Mouse (Mus musculus) liver, adult (tissue): ENCODE data around the gene Col6a4.

Source experiments
- GATA4 ChIP-seq: IDR thresholded peaks from 2 replicates; pipeline ENCODE4 v1.6.1; 2014; ENCODE audit warnings: mild to moderate bottlenecking, low read length; ENCODE audit not compliant: insufficient replicate concordance

Col6a4 gene

GRCm38 (mm10) chr9:106100262-106100661 lies 3.7 kb upstream of the Col6a4 start:
- no peak for TF ChIP-seq GATA4

- TF ChIP-seq GATA4 = no peak
These were observed 2.9 kb upstream of the Col6a4 start for GRCm38 (mm10) chr9:106099379-106100021.

GRCm38 (mm10) chr9:106081528-106081927 lies 15.1 kb downstream of the Col6a4 start:
- TF ChIP-seq GATA4 = no peak

GRCm38 (mm10) chr9:106080261-106081033 lies 16.1 kb downstream of the Col6a4 start:
- no peak for TF ChIP-seq GATA4

GRCm38 (mm10) chr9:106077953-106078352 lies 18.6 kb downstream of the Col6a4 start:
- no peak for TF ChIP-seq GATA4

- no peak for TF ChIP-seq GATA4
These were observed 20.3 kb downstream of the Col6a4 start for GRCm38 (mm10) chr9:106076234-106076633.

- no peak for TF ChIP-seq GATA4
These were observed 22.6 kb downstream of the Col6a4 start for GRCm38 (mm10) chr9:106073956-106074355.

- no peak for TF ChIP-seq GATA4
These were observed 24.9 kb downstream of the Col6a4 start for GRCm38 (mm10) chr9:106071651-106072050.

- TF ChIP-seq GATA4 = no peak
These were observed 43.1 kb downstream of the Col6a4 start for GRCm38 (mm10) chr9:106053446-106053845.

GRCm38 (mm10) chr9:106043921-106044503 lies 52.6 kb downstream of the Col6a4 start:
- TF ChIP-seq GATA4 = no peak

- TF ChIP-seq GATA4 = no peak
These were observed 56.5 kb downstream of the Col6a4 start for GRCm38 (mm10) chr9:106039915-106040659.

GRCm38 (mm10) chr9:106039276-106039675 lies 57.3 kb downstream of the Col6a4 start:
- no peak for TF ChIP-seq GATA4

- no peak for TF ChIP-seq GATA4
These were observed 57.7 kb downstream of the Col6a4 start for GRCm38 (mm10) chr9:106038865-106039264.

GRCm38 (mm10) chr9:106015666-106016065 lies 80.9 kb downstream of the Col6a4 start:
- no peak for TF ChIP-seq GATA4

GRCm38 (mm10) chr9:106013139-106013538 lies 83.4 kb downstream of the Col6a4 start:
- TF ChIP-seq GATA4 = no peak
